Mouse (Mus musculus) limb, embryonic 10.5 days (tissue): ENCODE results near the gene Klra5. TPM values are rescaled to one million over a fixed set of nuclear protein-coding genes. Genes with fewer than 3 reads are reported as not detected.
"Not testable (repeated sequence)": the region's sequence is repeated elsewhere in the genome, so short reads cannot be mapped to it uniquely, and the experiment has no call there.

Experiments
- DNase-seq: peaks from one replicate; pipeline ENCODE4 v3.0.0-alpha.2; 2017; ENCODE audit warnings: low spot score
- H3K27ac ChIP-seq: fragments of 300-500 bp; sonication (generic); 2 replicates; pipeline ENCODE4 v1.5.1; 2016; ENCODE audit warnings: mild to moderate bottlenecking
- H3K27me3 ChIP-seq: fragments of 300-500 bp; sonication (generic); 2 replicates; pipeline ENCODE4 v1.6.1; 2016; ENCODE audit warnings: low read depth, mild to moderate bottlenecking; ENCODE audit not compliant: poor library complexity, severe bottlenecking
- H3K36me3 ChIP-seq: fragments of 300-500 bp; sonication (generic); 2 replicates; pipeline ENCODE4 v1.6.1; 2016; ENCODE audit warnings: mild to moderate bottlenecking, moderate library complexity
- H3K4me1 ChIP-seq: fragments of 300-500 bp; sonication (generic); 2 replicates; pipeline ENCODE4 v1.6.1; 2016
- H3K4me3 ChIP-seq: fragments of 300-500 bp; sonication (generic); 2 replicates; pipeline ENCODE4 v1.5.1; 2016; ENCODE audit warnings: mild to moderate bottlenecking, moderate library complexity
- H3K9me3 ChIP-seq: fragments of 300-500 bp; sonication (generic); replicated peaks from 2 replicates; pipeline ENCODE4 v1.6.1; 2016; ENCODE audit warnings: mild to moderate bottlenecking
- WGBS: fragments of 180-500 bp; shearing (Covaris S2); methylation state at CpG from one replicate; pipeline ENCODE4 v1.1.7; 2016; 5-methylcytosine and 5-hydroxymethylcytosine counted together
- polyA plus RNA-seq: library from polyadenylated mRNA; unstranded; fragments of >200 nt; fragmentation: Nextera tagmentation; extraction: Ambion mirVana; gene quantifications from 2 replicates; pipeline ENCODE4 v1.2.1, GENCODE M21; 2016

The Klra5 gene
- polyA plus RNA-seq, result not detected in 2 replicates

- not testable (repeated sequence) for H3K27ac ChIP-seq, DNase-seq, H3K36me3 ChIP-seq, H3K27me3 ChIP-seq, H3K4me3 ChIP-seq, H3K4me1 ChIP-seq, H3K9me3 ChIP-seq
Observed at GRCm38 (mm10) chr6:129917476-129917946, at the start of gene Klra5. Klra5 (minus strand) TSS chr6:129917650.

- H3K36me3 ChIP-seq, result no peaks in the 10 kb centered on the region
- H3K4me1 ChIP-seq, result no peaks in the 10 kb centered on the region
- H3K9me3 ChIP-seq, result no peaks in the 10 kb centered on the region
- DNase-seq, result no peak
- no peak overlapping the region for H3K27ac ChIP-seq
- WGBS, result 88% methylated on average over 1 of the region's 1 CpGs
- H3K27me3 ChIP-seq, result no peaks in the 10 kb centered on the region
- no peak overlapping the region for H3K4me3 ChIP-seq
Observed at GRCm38 (mm10) chr6:129916996-129917395, 454 bp downstream of the Klra5 start.

- WGBS, result 92% methylated on average over 2 of the region's 2 CpGs
- DNase-seq, result no peak
- Histone ChIP-seq H3K27ac (no peak overlapping the region), H3K4me1 (no peaks in the 10 kb centered on the region), H3K9me3 (no peaks in the 10 kb centered on the region), H3K36me3 (no peaks in the 10 kb centered on the region), H3K27me3 (no peaks in the 10 kb centered on the region), H3K4me3 (no peak overlapping the region)
Observed at GRCm38 (mm10) chr6:129882525-129882924, 34.9 kb downstream of the Klra5 start.

- WGBS, result 47% methylated on average over 1 of the region's 1 CpGs
- no peaks in the 10 kb centered on the region for H3K9me3 ChIP-seq
- no peaks in the 10 kb centered on the region for H3K27me3 ChIP-seq
- H3K4me3 ChIP-seq, result no peak within 1 kb of the TSS
- H3K27ac ChIP-seq, result no peak within 1 kb of the TSS
- DNase-seq, result no peak
- no peaks in the 10 kb centered on the region for H3K36me3 ChIP-seq
- no peaks in the 10 kb centered on the region for H3K4me1 ChIP-seq
Observed at GRCm38 (mm10) chr6:129876549-129876948, 40.9 kb downstream of the Klra5 start, which contains the start of gene Klra17. Klra17 (minus strand) TSS chr6:129876672.

GRCm38 (mm10) chr6:129862349-129862748 is 55.1 kb downstream of the Klra5 start, which contains the start of gene Gm17631:
Gm17631 (plus strand) TSS chr6:129862649.
- H3K36me3 ChIP-seq, DNase-seq, H3K9me3 ChIP-seq, H3K4me1 ChIP-seq, H3K4me3 ChIP-seq, H3K27ac ChIP-seq, H3K27me3 ChIP-seq: not testable (repeated sequence)
- no CpG with 5 or more reads among the region's 3 CpGs for WGBS

Other genes starting within 250 kb of the Klra5 start
- not detected in 2 replicates for gene Klrc1, start 238.7 kb downstream of the Klra5 start, polyA plus RNA-seq
- not detected in 2 replicates for gene Klri1, start 200.5 kb downstream of the Klra5 start, polyA plus RNA-seq
- not detected in 2 replicates for gene Klri2, start 177.2 kb downstream of the Klra5 start, polyA plus RNA-seq
- not detected in 2 replicates for gene Gm156, start 133.4 kb downstream of the Klra5 start, polyA plus RNA-seq
- gene Gm17631, start 55.0 kb downstream of the Klra5 start, polyA plus RNA-seq, result not detected in 2 replicates
- gene Klra17, start 41.0 kb downstream of the Klra5 start, polyA plus RNA-seq, result not detected in 2 replicates
- not detected in 2 replicates for gene Klra6, start 109.3 kb upstream of the Klra5 start, polyA plus RNA-seq
- not detected in 2 replicates for gene Klra4, start 149.6 kb upstream of the Klra5 start, polyA plus RNA-seq
- gene Klra8, start 212.2 kb upstream of the Klra5 start, polyA plus RNA-seq, result not detected in 2 replicates